Mouse (Mus musculus): Measurements from ENCODE around the gene Gm47995.
"Not testable (repeated sequence)": the region's sequence is repeated elsewhere in the genome, so short reads cannot be mapped to it uniquely, and the experiment has no call there.

- TF ChIP-seq CTCF (IDR thresholded peaks at IDR 0.05; ENCODE audit: low read depth, low read length); POLR2AphosphoS5 (IDR thresholded peaks at IDR 0.05; ENCODE audit: insufficient replicate concordance, low read depth, low read length); GATA1 (IDR thresholded peaks at IDR 0.05; ENCODE audit: borderline replicate concordance, low read length); TAL1 (conservative IDR thresholded peaks at IDR 0.05; ENCODE audit: low read depth, low read length); GATA2 (IDR thresholded peaks at IDR 0.05; ENCODE audit: borderline replicate concordance, low read depth, low read length): not testable (repeated sequence)
Observed at GRCm38 (mm10) chr1:151195986-151196385, 2.3 kb upstream of the Gm47995 start.

Data from G1E (cell line).